Mouse (Mus musculus) embryo, embryonic 11.5 days (tissue): ENCODE data around the gene Secisbp2l.
A peak's percentile ranks its signal among the peaks of the same experiment; 100 is the strongest.

ENCODE experiments used
- DNase-seq: peaks from one replicate; pipeline ENCODE4 v3.0.0-alpha.2; 2012; ENCODE audit warnings: low read depth, low spot score

Secisbp2l gene

DNA sequence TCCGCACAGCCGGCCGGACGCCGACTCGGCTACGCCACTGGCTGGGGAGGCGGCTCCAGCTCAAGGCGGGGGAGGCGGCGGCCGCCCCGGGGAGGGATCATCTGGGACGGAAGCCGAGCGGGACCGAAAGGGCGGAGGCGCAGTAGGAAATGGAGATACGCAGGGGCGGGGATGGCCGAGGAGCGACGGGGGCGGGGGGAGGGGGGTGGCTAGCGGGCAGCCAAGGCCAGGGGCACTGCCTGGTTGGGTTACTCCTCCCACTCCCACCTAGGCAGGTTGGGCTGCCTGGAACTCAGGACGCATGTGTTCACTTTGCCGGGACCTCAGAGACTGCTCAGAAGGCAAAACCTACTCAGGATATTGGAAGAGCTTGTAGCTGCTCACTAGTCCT, at the start of gene Secisbp2l:
Gene Secisbp2l, minus strand, starts transcription at position 152 of the 391 bp plus-strand sequence.
- DNase-seq = peak; percentile 78

DNA sequence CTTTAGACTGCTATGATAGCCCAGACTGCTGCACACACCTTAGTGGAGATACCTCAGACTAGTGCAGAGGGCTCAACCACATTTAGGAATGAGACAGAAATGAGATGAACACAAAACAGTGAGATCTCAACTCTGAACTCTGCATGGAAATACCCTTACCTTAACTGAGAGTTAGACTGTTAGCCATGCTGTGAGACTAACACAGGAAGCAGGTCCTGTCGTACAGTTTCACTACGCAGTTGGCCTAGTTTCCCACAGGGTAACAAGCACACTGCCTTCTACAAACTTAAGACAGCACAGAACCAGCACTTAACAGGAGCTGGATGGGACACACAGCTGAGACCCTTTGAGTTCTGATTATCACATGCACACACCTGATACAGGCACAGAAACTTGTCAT, 47.3 kb upstream of the Secisbp2l start:
- no peak for DNase-seq

DNA sequence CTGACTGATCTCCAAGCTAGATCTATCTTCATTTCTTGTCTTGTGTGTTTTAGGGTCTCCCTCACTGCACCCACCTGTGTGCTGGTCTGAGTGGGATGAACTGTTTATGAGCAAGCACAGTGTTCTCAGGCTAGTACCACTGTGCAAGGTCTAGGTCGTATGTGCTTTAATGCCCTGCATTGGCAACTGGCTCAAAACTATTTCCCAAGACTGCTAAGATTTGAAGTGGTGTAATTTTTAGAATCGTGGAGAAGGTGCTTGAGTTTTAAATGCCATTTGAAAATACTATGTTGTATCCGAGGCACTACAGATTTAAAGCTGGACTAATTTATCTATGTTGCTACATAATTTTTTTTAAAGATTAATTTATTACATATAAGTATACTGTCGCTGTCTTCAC, 45.2 kb upstream of the Secisbp2l start:
- no peak for DNase-seq

DNA sequence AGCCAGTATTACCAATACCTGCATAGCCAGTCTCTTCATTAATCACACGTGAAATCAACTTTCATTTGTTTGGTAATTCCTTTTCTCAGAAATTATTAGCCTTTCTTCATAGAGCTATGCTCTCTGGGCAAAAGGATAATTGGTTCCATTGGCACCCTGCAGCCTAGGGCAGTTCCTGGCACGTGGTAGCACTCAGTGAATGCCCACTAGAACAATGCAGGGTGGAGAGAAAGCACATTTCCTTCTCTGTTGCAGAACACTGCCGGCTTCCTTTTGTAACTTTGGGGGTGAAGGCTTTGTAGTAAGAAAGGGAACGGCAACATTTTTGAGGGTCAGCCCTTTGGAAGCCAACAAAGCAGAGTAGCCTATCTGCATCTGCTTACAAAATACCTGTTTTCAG, 43.5 kb upstream of the Secisbp2l start:
- DNase-seq = no peak

DNA sequence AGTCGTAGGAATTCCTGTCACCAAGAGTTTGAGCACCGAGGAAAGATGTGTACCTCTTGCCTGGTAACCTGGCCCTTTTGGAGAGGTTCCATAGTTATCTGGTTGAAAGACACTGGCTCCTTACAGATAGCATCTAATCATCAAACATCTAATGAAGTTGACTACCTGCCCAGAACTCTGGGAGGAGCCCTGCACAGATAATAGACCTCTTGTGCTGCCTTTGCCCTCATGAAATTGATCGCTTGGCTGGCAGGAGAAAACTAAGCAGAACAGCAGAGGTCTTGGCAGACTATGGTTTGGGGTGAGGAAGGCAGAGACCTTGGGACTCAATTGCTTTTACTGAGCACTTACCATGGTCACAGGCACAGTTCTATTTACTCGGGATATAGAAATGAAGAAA, 37.7 kb upstream of the Secisbp2l start:
- DNase-seq = no peak

DNA sequence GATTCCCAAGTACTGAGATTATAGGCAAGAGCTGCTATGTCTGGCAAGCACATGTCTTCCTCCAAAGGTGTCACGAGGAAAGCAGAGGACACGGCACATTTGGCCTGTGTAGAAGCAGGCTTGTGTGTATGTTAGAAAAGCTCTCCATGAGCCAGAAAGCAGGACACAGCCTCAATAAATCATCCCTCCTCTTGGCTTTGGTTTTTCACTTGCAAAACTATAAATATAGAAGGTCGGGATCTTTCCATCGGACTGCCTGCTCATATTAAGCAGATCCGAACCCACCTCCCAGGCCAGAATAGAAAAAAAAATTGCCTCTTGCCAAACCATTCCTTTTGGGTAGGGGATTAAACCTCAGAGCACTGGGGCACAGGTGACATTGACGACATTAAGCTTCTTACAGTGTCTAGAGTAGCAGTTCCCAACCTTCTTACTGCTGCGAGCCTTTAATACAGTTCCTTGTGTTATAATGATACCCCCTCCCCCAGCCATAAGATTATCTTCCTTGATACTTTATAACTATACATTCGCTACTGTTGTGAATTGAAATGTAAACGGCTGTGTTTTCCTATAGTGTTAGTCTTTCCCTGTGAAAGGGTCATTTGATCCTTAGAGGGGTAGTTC, 31.4 kb upstream of the Secisbp2l start:
- no peak for DNase-seq

DNA sequence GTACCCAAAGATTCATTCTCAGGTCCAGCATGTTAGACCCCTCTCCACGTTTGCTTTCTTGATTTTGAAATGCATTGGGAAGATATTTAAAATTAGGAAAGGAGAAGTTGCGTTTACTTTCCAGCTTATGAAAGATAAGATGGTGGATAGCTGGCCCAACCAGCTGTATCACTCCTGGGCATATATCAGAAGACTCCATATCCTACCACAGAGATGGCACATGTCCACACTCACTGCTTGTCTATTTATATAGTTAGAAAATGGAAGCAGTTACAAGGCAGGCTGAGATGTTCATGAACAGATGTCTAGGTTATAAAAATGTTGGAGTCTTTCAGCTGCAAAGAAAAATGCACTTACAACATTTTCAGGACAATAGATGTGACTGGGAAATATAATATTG, 28.7 kb upstream of the Secisbp2l start:
- no peak for DNase-seq

DNA sequence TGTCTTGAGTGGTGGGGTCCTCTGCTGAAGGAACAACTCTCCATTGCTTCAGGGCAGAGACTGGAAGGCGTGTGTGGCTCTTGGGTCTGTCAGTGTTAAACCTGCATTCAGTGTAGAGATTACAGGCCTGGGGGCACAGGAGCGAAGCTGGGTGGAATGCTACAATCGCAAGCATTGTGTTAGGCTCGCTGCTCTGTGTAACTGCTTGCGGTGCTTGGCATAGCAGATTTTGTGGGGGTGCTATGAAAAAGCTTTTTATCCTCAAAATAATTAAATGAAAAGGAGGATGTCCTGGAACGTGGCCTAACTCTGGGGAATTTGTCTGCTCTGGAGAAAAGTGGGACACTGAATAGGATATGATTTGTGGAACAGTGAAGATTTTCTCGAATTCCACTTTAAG, 26.9 kb upstream of the Secisbp2l start:
- no peak for DNase-seq

DNA sequence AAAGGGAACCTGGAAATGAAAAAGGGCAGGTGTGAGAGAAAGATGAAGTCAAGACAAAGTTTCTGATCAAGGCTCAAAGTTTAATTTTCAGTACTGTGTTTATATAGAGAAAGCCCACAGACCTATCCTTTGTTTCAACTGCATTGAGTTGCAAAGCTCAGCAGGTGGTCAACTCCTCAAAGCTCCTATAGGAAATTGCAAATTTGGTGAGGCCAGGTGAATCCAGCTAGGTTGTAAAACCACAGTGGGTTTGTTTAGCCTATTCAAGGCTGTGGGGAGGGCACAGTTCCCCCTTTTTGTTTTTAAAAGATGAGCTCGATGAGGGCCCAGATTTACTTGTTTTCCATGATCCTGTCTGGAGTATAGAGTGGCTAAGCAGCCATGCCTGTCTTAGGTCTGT, 23.2 kb upstream of the Secisbp2l start:
- no peak for DNase-seq

DNA sequence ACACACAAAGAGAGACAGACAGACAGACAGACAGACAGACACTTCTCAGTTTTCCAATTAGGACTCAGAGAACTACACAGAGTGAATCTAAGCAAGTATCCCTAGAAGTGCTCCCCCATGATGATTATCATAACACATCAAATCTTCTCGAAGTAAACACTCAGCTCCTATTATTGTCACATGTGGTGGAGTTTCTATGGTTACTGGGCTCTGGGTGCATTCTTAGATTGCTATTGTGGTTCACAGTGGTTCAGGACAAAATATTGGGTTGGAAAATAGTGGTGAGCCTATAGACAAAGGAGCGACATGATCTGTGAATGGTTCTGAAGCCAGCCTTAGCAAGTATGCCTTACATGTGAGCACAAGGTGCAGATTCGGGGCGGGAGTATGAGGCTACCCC, 19.3 kb upstream of the Secisbp2l start:
- DNase-seq = no peak

DNA sequence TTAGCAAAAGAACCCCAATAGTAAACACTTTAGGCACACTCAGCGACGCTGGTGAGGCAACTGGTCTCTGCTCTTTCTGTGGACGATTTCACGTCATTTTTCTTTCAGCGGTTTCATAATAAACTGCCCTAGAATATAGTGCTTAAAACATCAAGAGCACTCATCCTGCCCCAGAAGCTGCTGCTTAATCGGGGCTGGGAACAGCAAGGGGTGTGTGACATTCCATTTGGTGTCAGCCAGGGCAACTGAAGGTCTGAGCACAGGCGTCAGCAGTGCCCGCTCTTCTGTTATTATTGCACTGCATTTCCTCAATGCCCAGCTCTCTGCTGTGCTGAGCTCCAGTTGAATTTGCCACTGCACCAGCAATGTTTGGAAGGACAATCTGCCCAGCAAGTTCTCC, 18.4 kb upstream of the Secisbp2l start:
- DNase-seq = no peak

DNA sequence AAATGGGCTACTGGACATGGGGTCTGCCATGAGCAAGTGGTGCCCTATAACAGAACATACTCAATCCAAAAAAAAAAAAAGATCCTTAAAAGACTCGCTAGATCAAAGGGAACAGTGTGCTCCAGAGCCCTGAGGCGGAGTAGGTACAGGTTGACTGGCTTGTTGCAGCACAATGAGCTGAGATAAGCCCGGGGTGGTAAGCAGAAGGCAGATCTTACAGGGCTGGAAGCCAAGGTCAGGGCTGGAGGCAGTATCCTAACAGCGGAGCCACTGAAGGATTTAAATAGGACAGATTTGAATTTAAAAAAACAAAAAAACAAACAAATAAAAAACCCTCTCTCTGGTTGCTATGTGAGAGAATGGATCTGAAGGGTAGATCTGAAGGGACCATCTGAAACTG, 17.8 kb upstream of the Secisbp2l start:
- DNase-seq = no peak

DNA sequence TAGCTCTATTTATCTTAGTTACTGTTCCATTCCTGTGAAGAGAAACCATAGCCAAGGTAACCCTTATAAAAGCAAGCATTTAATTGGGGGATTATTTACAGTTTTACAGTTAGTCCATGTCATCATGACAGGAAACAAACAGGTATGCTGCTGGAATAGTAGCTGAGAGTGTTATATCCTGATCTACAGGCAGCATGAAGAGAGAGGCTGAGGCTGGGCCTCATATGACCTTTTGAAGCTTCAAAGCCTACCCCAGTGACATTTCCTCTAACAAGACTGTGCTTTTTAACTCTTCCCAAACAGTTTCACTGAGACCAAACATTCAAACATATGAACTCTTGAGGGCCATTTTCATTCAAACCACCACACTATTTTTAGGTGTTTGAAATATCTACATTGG, 15.2 kb upstream of the Secisbp2l start:
- DNase-seq = no peak

DNA sequence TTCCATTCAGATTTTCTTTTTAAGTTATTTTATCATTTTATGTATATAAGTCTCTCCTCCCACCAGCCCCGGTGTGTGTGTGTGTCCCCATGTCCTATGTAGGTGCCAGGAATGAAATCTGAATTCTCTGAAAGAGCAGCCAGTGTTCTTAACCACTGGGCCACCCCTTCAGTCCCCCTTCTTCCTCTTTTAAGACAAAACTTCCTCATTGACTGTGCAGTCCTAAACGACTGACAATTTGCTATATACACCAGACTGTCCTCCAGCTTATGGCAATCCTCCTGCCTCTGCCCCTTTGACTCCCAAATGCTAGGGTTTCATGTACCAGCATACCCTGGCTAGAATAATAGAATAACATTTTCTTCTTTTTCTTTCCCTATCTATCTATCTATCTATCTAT, 12.4 kb upstream of the Secisbp2l start:
- DNase-seq = no peak

DNA sequence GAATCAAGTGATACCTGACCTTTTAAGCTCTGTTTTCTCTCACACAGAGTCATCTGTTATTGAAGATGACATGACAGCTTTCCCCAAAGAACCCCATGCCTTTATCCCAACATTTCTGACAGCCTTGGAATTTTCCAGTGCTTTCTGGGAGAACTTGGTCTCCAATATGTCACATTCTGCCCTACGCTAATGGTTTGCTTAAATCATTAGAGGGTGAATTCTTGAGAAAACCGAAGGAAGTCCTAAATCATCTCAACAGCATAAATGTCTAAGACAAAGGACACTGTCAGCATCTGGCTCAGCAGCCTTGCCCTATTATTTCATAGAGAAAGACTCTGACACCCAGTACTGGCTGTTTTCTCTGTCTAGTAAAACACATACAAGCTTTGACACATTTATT, 11.5 kb upstream of the Secisbp2l start:
- no peak for DNase-seq

DNA sequence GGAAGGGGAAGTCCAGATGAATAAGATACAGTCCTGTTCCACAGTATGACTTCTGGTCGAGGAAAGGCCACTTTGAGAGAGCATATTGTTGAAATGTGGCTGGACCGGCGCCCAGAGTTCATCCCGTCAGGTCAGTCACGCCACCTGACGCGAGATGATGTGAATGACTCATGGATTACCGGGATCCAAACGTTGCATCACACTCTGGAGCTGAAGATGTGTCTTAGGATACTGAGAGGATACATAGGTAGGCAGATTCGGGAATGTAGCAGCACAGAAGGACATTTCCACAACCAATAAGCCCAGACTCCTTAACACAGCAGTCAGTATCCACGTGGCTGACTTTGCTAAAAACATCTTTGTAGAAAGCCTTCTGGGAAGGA, 10.2 kb upstream of the Secisbp2l start:
- no peak for DNase-seq

DNA sequence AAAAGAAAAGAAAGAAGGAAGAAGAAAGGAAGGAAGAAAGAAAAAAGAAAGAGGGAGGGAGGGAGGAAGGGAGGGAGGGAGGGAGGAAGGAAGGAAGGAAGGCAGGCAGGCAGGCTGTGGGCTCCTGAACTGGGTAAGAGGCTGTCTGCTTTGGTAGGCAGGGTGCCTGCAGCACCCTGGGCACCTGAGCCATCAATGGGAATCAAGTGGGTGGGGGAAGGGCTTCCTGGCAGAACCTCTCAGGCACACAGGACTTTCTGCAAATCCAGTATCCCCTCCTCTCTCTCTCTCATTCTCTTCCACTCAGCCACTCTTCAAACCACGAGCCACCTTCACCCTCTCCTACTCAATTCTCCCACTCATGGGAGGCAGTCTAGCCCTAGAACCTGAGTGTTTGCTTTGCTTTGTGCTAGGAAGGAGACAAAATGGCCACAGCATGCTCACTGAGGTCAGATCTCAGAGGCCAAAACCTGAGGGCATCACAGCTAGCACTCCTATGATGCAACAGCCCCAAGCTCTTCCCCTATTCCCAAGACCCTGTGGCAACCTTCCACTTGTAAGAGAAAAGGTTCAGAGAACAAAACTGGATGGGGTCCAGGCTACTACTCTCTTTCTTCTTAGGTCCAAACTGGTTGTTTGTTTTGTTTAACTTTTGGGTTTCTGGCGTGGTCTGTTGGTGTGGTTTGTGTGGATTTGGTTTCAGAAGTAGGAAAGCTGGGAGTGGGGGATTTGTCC, 9.6 kb upstream of the Secisbp2l start:
- DNase-seq = no peak

DNA sequence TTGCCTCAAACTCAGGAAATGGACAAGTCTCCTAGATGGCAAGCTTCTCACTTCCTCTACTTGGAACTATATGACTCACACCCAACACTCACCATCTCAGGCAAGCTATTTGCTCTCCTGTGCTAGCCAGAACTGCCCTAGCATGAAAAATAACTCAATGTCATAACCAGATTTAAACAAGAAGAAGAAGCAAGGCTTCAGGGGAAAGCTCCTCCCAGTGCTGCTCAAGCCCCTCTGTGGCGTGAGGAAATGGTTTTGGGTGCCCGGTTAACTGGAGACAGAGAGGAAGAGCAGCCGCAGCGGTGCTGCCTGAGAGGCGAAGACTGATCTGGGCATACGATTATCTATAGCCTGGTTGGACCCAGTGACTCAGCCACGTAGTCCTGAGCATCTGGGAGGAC, 8.8 kb upstream of the Secisbp2l start:
- no peak for DNase-seq

DNA sequence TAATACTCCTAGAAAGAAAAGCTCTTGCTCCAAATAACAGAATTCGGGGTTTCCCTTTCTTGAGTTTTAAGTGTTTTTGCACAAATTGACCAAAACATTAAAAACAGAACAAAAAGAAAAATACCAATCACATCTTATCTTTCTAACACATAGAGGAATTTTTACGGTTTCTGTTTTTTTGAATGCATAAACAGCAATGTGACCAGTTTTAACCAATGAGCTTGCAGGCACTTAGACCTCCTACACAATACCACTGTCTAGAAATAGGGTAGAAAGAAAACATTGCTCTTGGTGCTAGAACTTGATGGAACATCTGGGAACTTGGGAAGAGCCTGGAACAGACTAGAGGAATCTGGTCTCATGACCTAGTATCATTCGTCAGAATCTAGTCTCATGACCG, 7.6 kb upstream of the Secisbp2l start:
- no peak for DNase-seq

DNA sequence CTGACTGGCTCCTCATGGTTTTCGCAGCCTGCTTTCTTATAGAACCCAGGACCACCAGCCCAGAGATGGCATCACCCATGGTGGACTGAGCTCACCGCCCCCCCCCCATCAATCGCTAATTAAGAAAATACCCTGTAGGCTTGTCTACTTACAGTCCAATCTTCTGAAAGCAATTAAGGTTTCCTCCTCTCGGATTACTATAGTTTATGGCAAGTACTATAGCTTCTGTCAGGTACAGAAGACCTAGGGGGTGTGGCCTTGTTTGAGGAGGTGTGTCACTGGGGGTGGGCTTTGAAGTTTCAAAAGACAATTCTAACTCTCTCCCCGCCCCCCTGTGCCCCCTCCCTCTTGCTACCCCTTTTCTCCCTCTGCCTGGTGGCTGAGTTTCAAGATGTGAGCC, 6.6 kb upstream of the Secisbp2l start:
- DNase-seq = no peak

DNA sequence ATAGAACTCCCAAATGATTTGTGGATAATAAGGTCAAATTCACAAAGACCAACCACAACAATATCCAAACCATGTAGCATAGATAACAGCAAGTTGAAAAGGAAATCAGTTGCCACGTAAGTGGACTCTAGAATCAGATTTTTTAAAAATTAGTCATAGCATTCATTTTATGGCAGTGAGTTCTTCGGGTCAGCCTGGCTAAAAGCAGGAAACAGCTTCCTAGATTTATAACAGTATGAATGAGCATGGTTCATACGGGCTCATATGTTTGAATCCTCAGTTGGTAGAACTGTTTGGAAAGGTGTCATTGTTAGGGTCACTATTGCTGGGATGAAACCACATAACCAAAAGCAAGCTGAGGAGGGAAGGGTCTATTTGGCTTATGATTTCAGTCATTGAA, 6.1 kb upstream of the Secisbp2l start:
- no peak for DNase-seq

DNA sequence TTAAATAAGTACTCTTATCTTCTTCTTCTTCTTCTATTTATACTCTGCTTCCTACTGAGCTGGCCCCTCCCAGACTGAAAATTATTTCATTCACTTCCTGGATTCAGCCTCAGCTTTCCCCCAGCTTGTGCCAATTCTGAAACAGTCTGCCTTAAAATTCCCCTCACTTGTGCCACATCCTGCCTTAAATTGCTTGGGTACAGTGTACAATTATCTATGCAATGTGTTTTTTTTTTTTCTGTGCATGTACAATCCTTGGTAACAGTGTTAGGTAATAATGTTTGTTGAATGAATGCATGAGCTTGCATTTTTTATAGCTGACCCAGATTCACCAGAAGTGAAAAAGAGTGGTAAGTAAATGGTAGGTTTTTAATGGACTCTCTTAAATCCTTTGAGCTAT, 5.7 kb upstream of the Secisbp2l start:
- DNase-seq = no peak

DNA sequence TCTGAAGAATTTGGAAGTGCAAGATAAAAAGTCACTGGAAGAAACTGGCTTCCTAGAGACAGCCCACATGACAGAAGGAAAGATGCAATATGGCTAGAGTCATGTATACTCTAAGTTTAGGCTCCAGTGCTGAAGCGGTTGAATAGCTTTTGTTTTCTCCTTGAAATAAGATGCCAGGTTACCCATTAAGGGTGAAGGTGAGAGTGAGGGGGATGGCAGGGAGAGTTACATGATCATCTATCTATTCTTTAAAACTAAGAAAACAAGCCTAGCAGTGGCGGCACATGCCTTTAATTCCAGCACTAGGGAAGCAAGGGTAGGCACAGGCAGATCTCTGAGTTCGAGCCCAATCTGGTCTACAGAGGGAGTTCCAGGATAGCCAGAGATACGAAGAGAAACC, 2.4 kb upstream of the Secisbp2l start:
- DNase-seq = no peak

DNA sequence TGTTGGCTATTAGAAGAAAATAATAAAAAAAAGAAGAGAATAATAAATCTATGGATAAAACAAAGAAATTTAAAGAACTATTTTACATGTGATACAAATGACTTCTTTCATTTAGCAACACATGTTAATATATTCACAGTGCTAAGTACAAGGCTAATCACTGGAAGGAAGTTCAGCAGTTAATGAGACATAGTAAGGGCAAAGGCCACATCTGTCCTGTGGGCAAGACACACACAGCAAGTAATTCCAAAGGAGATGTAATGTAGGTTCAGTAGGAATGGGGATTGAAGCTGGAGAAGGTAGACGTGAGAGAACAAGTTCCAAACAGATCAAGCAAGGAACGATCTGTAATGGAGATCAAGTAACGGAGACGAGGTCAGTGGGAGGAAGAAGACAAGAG, 1.7 kb upstream of the Secisbp2l start:
- no peak for DNase-seq
